Mouse (Mus musculus): ENCODE data around the gene Ascc3. TPM values are rescaled to one million over a fixed set of nuclear protein-coding genes. Genes with fewer than 3 reads are reported as not detected.

The Ascc3 gene
- total RNA-seq, 2 experiments from 2014 or later = 29.9 to 30.5 TPM

GRCm38 (mm10) chr10:50763457-50764310 lies 171.2 kb downstream of the Ascc3 start:
- H3K4me3 ChIP-seq = no peak overlapping the region
- intact Hi-C loops (cut with DNase I) = no loop called here
- TF ChIP-seq CTCF (IDR thresholded peaks at IDR 0.05) = no peak
- DNase-seq (ENCODE audit: extremely low spot score in 1 of 2, low spot score in 2 of 2) = no peak
- H3K27ac ChIP-seq = no peak overlapping the region

DNA sequence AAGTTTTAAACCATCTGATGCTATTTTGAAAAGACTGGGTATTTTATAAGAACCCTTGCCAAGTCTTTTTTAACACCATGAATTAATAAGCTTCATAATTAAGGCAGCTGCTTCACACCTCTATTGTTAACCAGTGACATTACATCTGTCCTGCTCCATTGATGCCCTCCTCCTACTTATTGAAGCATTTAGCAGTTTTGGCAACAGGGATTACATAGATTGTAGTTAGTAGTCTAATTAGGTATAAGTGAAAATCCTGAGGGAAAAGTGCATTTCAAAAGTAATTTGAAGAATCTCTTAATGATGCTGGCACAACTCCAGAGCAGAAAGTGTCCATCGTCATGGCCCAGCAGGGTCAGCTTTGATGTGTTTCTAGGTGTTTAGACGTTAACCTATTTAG lies 180.3 kb downstream of the Ascc3 start:
- intact Hi-C loops (cut with DNase I) = no loop called here
- TF ChIP-seq CTCF (IDR thresholded peaks at IDR 0.05) = no peak
- Histone ChIP-seq H3K27ac (no peak overlapping the region), H3K4me3 (no peak overlapping the region)
- DNase-seq (ENCODE audit: extremely low spot score in 1 of 2, low spot score in 2 of 2) = no peak

DNA sequence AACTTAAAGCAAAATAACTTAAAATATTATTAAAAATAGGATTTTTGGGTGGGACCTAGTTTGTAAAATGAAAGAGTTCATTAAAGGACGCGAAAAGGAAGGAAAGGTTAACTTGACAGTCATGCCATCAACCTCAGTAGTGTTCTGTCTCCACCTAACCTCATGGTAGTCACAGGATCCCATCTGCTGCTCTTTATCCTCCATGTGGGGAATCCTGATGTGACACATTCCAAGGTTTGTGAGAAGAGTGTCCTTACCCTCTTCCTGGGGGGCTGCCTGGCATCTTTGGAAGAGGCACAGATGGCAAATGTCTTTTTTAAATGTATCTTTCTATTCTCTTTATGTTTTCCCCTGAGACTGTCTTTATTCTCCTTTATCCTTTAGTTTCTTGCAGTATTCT lies 181.4 kb downstream of the Ascc3 start:
- no peak for DNase-seq (ENCODE audit: extremely low spot score in 1 of 2, low spot score in 2 of 2)
- Histone ChIP-seq H3K27ac (no peak overlapping the region), H3K4me3 (no peak overlapping the region)
- TF ChIP-seq CTCF (IDR thresholded peaks at IDR 0.05) = no peak
- intact Hi-C loops (cut with DNase I) = no loop called here

DNA sequence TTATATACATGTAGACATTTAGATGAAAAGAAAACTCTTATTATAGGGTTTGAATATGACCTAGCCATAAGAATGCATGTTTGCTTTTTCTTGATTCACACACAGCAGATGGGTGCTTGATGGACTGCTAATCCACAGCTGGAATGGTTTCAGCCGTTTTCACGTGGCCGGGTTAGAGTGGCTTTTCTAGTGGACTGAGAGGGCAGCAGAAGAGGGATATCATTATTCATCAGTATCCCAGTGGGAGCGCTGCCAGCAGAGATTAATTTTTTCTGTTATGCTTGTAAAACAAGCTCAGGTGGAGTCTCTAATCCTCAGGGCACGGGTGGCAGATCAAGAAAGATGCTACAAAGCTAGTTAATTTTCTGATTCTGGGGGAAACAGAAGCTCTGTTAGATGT lies 200.4 kb downstream of the Ascc3 start:
- no peak overlapping the region for H3K27ac ChIP-seq
- TF ChIP-seq CTCF (IDR thresholded peaks at IDR 0.05) = no peak
- H3K4me3 ChIP-seq = no peak overlapping the region
- intact Hi-C loops (cut with DNase I) = no loop called here
- DNase-seq (ENCODE audit: extremely low spot score in 1 of 2, low spot score in 2 of 2) = no peak

DNA sequence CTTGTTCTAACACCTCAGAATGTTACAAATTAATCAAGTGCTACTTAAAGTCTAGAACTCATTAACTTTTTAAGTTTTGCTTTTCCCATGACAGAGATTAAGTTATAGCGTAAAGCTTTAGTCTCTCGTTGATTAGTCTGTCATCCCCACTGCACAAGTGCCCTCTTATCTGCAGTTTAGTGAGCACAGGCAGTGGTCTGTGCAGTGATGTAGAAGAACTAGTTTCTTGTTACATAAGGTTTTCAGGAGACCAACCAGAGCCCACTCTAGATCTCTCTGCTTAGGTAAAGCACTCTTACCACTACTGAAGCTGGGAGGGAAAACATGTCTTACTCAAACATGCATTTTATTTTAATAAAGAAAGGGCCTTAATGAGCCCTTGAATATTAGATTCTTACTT lies 209.1 kb downstream of the Ascc3 start:
- no peak for DNase-seq (ENCODE audit: extremely low spot score in 1 of 2, low spot score in 2 of 2)
- no peak overlapping the region for H3K4me3 ChIP-seq
- intact Hi-C loops (cut with DNase I) = no loop called here
- TF ChIP-seq CTCF (IDR thresholded peaks at IDR 0.05) = no peak
- no peak overlapping the region for H3K27ac ChIP-seq

GRCm38 (mm10) chr10:50802380-50802779 lies 209.9 kb downstream of the Ascc3 start:
- no peak for TF ChIP-seq CTCF (IDR thresholded peaks at IDR 0.05)

DNA sequence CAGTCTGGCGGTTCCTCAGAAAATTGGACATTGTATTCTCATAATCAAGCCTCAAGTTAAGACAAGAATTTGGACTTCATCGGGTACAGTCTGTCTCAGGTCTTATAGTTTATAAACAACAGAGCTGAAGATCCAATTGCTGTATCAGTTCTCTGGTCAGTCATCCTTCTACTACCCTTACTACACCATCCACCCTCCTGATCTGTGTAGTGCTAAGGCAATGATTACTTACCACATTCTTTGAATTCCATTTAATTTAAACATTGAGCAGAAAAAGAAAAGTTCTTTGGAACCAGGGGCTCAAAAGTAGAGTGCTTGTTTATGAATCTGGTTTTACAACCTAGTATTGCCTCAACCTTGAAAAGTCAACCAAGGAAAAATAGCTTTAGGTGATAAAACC lies 213.7 kb downstream of the Ascc3 start:
- no peak for DNase-seq (ENCODE audit: extremely low spot score in 1 of 2, low spot score in 2 of 2)
- Histone ChIP-seq H3K27ac (no peak overlapping the region), H3K4me3 (no peak overlapping the region)
- TF ChIP-seq CTCF (IDR thresholded peaks at IDR 0.05) = no peak
- intact Hi-C loops (cut with DNase I) = no loop called here

More at GRCm38 (mm10) chr10:50802380-50802779, 209.9 kb downstream of the Ascc3 start:
- H3K27ac ChIP-seq = no peak overlapping the region
- intact Hi-C loops (cut with DNase I) = no loop called here
- no peak overlapping the region for H3K4me3 ChIP-seq
- DNase-seq (ENCODE audit: extremely low spot score in 1 of 2, low spot score in 2 of 2) = no peak

GRCm38 (mm10) chr10:50822363-50822762 lies 229.9 kb downstream of the Ascc3 start:
- no peak for TF ChIP-seq CTCF (IDR thresholded peaks at IDR 0.05)
- no peak for DNase-seq (ENCODE audit: extremely low spot score in 1 of 2, low spot score in 2 of 2)
- Histone ChIP-seq H3K4me3 (no peak overlapping the region), H3K27ac (no peak overlapping the region)
- intact Hi-C loops (cut with DNase I) = no loop called here

- no peak for TF ChIP-seq CTCF (IDR thresholded peaks at IDR 0.05)
- no peak overlapping the region for H3K4me3 ChIP-seq
- DNase-seq (ENCODE audit: extremely low spot score in 1 of 2, low spot score in 2 of 2) = no peak
- intact Hi-C loops (cut with DNase I) = no loop called here
- no peak overlapping the region for H3K27ac ChIP-seq
Measured at GRCm38 (mm10) chr10:50826829-50827228, 234.4 kb downstream of the Ascc3 start.

GRCm38 (mm10) chr10:50834533-50834932 lies 242.1 kb downstream of the Ascc3 start:
- Histone ChIP-seq H3K27ac (no peak overlapping the region), H3K4me3 (no peak overlapping the region)
- intact Hi-C loops (cut with DNase I) = no loop called here
- DNase-seq (ENCODE audit: extremely low spot score in 1 of 2, low spot score in 2 of 2) = no peak
- no peak for TF ChIP-seq CTCF (IDR thresholded peaks at IDR 0.05)

- no peak overlapping the region for H3K27ac ChIP-seq
- intact Hi-C loops (cut with DNase I) = no loop called here
- no peak for DNase-seq (ENCODE audit: extremely low spot score in 1 of 2, low spot score in 2 of 2)
Measured at GRCm38 (mm10) chr10:50843363-50843762, 250.9 kb downstream of the Ascc3 start.

DNA sequence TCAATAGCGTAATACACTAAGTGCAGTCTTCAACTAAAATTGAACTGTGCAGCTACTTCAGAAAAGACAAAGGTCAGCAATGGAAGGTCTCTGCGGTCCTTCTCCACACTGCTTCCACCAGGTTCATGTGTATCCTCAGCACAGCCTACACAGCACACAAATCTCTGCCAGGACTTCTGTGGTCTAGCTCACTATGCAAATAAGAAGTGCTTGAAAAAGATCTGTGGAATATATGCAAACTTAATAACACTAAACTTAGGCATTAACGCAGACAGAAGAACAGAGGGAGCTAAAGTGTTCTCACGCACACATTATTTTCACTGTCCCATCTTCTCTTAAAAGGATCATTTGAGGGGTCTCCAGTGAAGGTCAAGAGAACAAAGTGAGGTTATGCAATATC lies 275.7 kb downstream of the Ascc3 start:
- Histone ChIP-seq H3K4me3 (no peak overlapping the region), H3K27ac (no peak overlapping the region)
- no peak for TF ChIP-seq CTCF (IDR thresholded peaks at IDR 0.05)
- no peak for DNase-seq (ENCODE audit: extremely low spot score in 1 of 2, low spot score in 2 of 2)
- intact Hi-C loops (cut with DNase I) = no loop called here

More at GRCm38 (mm10) chr10:50843363-50843762, 250.9 kb downstream of the Ascc3 start:
- no peak for TF ChIP-seq CTCF (IDR thresholded peaks at IDR 0.05)
- H3K4me3 ChIP-seq = no peak overlapping the region

DNA sequence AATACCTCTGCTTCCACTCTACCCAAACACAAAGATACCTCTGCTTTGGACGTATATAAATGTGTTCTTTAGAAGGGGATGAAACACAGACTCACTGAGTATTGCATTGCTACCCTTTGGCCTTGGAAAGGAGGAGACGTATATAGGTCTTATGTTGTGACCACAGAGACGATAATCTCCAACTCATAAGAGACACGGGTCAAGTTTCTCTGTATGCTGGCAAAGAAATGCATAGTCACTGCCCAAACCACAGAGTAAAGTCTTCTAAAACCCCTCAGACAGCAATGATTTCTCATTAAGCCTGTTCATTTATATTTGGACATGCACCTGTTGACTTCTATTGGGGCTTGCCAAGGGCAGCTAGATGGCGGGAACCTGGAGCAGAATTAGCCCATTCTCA lies 284.5 kb downstream of the Ascc3 start:
- no peak for DNase-seq (ENCODE audit: extremely low spot score in 1 of 2, low spot score in 2 of 2)
- Histone ChIP-seq H3K4me3 (no peak overlapping the region), H3K27ac (no peak overlapping the region)
- intact Hi-C loops (cut with DNase I) = no loop called here
- no peak for TF ChIP-seq CTCF (IDR thresholded peaks at IDR 0.05)

Data from left cerebral cortex, adult 2 months (tissue).